Mouse (Mus musculus) myocyte (in vitro differentiated cells): ENCODE measurements around the gene Bora. TPM values are rescaled to one million over a fixed set of nuclear protein-coding genes. Genes with fewer than 3 reads are reported as not detected.

Experiments used
- H3K27me3 ChIP-seq: one replicate; pipeline ENCODE4 v1.6.1; 2011; ENCODE audit not compliant: control insufficient read depth, insufficient read depth, insufficient read length
- H3K36me3 ChIP-seq: one replicate; pipeline ENCODE4 v1.6.1; 2011; ENCODE audit not compliant: control insufficient read depth, insufficient read depth
- H3K4me2 ChIP-seq: one replicate; pipeline ENCODE4 v1.6.1; 2011; ENCODE audit warnings: low read depth, control low read depth
- H3K4me3 ChIP-seq: one replicate; pipeline ENCODE4 v1.5.1; 2011; ENCODE audit warnings: mild to moderate bottlenecking, control low read depth, moderate library complexity
- H3K79me2 ChIP-seq: one replicate; pipeline ENCODE4 v1.6.1; 2011; ENCODE audit not compliant: control insufficient read depth, insufficient read depth
- H3ac ChIP-seq: one replicate; pipeline ENCODE4 v1.6.1; 2011; ENCODE audit not compliant: control insufficient read depth, insufficient read length
- CEBPB ChIP-seq: IDR thresholded peaks from 2 replicates; pipeline ENCODE4 v1.6.1; 2011; ENCODE audit warnings: mild to moderate bottlenecking, moderate library complexity; ENCODE audit not compliant: poor library complexity, insufficient read depth, severe bottlenecking
- E2F4 ChIP-seq: IDR thresholded peaks from one replicate; pipeline ENCODE4 v1.6.1; 2011; ENCODE audit warnings: mild to moderate bottlenecking, control low read depth, moderate library complexity; ENCODE audit not compliant: insufficient read depth
- MAX ChIP-seq: IDR thresholded peaks from one replicate; pipeline ENCODE4 v1.6.1; 2011; ENCODE audit warnings: low read depth, mild to moderate bottlenecking, control low read depth
- MYOD1 ChIP-seq, 3 experiments: IDR thresholded peaks; one replicate each; pipeline ENCODE4 v1.6.1; 2011; ENCODE audit warnings: control low read depth in 2 of 3, low read depth in 2 of 3, mild to moderate bottlenecking in 2 of 3, moderate library complexity in 1 of 3; ENCODE audit not compliant: insufficient read length in 2 of 3, control insufficient read depth in 1 of 3
- MYOG ChIP-seq, 3 experiments: IDR thresholded peaks; one replicate each; pipeline ENCODE4 v1.6.1; 2011; ENCODE audit warnings: control low read depth in 2 of 3, low read depth in 2 of 3, mild to moderate bottlenecking in 2 of 3; ENCODE audit not compliant: insufficient read length in 2 of 3, control insufficient read depth in 1 of 3, insufficient read depth in 1 of 3
- POLR2A ChIP-seq: IDR thresholded peaks from one replicate; pipeline ENCODE4 v1.6.1; 2011; ENCODE audit warnings: low read depth, mild to moderate bottlenecking, control low read depth, moderate library complexity; ENCODE audit not compliant: insufficient read length
- POLR2AphosphoS2 ChIP-seq: IDR thresholded peaks from one replicate; pipeline ENCODE4 v1.6.1; 2011; ENCODE audit warnings: low read depth, control low read depth; ENCODE audit not compliant: insufficient read length
- REST ChIP-seq: IDR thresholded peaks from one replicate; pipeline ENCODE4 v1.6.1; 2011; ENCODE audit warnings: mild to moderate bottlenecking, control low read depth, moderate library complexity; ENCODE audit not compliant: insufficient read depth, insufficient read length
- SRF ChIP-seq: IDR thresholded peaks from one replicate; pipeline ENCODE4 v1.6.1; 2011; ENCODE audit warnings: low read depth; ENCODE audit not compliant: control insufficient read depth, insufficient read length
- TCF12 ChIP-seq: IDR thresholded peaks from one replicate; pipeline ENCODE4 v1.6.1; 2011; ENCODE audit warnings: mild to moderate bottlenecking, control low read depth; ENCODE audit not compliant: poor library complexity, insufficient read depth, severe bottlenecking
- TCF3 ChIP-seq: IDR thresholded peaks from one replicate; pipeline ENCODE4 v1.6.1; 2011; ENCODE audit warnings: low read depth, control low read depth; ENCODE audit not compliant: insufficient read length
- USF1 ChIP-seq: IDR thresholded peaks from one replicate; pipeline ENCODE4 v1.6.1; 2011; ENCODE audit warnings: low read depth, mild to moderate bottlenecking, control low read depth, moderate library complexity
- polyA plus RNA-seq: library from polyadenylated mRNA; unstranded; fragments of >200 nt; fragmentation: generic; extraction: Trizol; gene quantifications from one replicate; pipeline ENCODE4 v1.2.1, GENCODE M21; 2012; ENCODE audit warnings: missing spikeins

Bora gene
- polyA plus RNA-seq, 1 experiment: 4.3 TPM

DNA sequence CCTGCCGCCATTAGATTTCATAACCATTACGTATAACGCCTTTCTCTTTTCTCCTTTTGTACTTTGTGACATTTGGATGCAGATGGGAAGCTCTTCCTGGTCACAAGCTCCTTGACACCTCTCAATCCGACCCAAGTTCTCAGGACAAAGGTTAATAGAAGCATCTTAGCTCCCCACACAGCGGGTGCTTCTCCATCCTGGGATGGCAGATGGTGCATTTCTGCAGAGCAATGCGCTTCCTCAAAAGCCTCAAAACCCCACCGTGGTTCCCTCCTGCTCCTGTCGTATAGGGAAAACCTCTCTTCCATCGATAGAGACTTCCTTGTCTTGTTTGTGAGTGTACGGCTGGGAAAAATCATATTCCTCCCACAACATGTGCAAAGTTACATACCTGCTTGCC, 1.9 kb upstream of the Bora start:
- Histone ChIP-seq H3ac (no peak overlapping the region), H3K79me2 (peaks cover 86% of the 10 kb centered on the region), H3K27me3 (no peaks in the 10 kb centered on the region), H3K4me2 (peak overlapping the region; percentile 73), H3K36me3 (peaks cover 6% of the 10 kb centered on the region), H3K4me3 (peak overlapping the region; percentile 87)
- no peak for TF ChIP-seq MYOG (IDR thresholded peaks at IDR 0.05; ENCODE audit: control insufficient read depth in 1 of 3, insufficient read depth in 1 of 3, insufficient read length in 2 of 3, low read depth in 2 of 3)

DNA sequence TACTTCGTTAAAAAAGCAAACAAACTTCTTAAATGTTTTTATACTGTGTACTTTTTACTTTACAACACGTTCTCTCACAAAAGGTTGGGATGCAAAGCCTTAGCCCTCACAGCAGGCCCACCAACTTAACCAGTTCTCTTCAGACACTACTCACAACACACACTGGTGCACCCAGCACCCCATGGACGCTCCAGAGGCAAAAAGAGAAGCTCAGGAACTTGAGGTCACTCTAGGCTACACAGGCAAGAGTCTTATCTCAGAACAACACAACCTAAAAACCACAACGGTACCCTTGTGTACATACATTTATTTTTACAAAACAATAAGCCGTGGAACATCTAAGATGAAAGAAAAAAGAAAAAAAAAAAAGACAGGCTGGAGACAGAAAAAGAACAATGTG, 1.3 kb upstream of the Bora start:
- Histone ChIP-seq H3K4me3 (peak overlapping the region; percentile 87), H3K27me3 (no peaks in the 10 kb centered on the region), H3K79me2 (peaks cover 83% of the 10 kb centered on the region), H3K36me3 (peaks cover 6% of the 10 kb centered on the region), H3K4me2 (peak overlapping the region; percentile 73), H3ac (no peak overlapping the region)
- no peak for TF ChIP-seq POLR2AphosphoS2
- TF ChIP-seq POLR2A: no peak
- TF ChIP-seq MYOD1 (IDR thresholded peaks at IDR 0.05; ENCODE audit: control insufficient read depth in 1 of 3, insufficient read length in 2 of 3, low read depth in 2 of 3): no peak
- no peak for TF ChIP-seq E2F4
- TF ChIP-seq SRF: no peak

- Histone ChIP-seq H3K4me3 (peak overlapping the region; percentile 87), H3K36me3 (peaks cover 7% of the 10 kb centered on the region)
- TF ChIP-seq POLR2AphosphoS2 (peak; percentile 60), REST (no peak), POLR2A (peak; percentile 78)
Observed at GRCm38 (mm10) chr14:99045378-99046030, 518 bp upstream of the Bora start.

GRCm38 (mm10) chr14:99046782-99047181, 760 bp downstream of the Bora start:
- peaks cover 9% of the 10 kb centered on the region for H3K36me3 ChIP-seq
- peak overlapping the region; percentile 86 for H3K4me2 ChIP-seq
- H3ac ChIP-seq: peak overlapping the region; percentile 99
- no peaks in the 10 kb centered on the region for H3K27me3 ChIP-seq
- no peak for TF ChIP-seq POLR2AphosphoS2
- no peak for TF ChIP-seq SRF
- peaks cover 63% of the 10 kb centered on the region for H3K79me2 ChIP-seq
- peak overlapping the region; percentile 87 for H3K4me3 ChIP-seq

More at GRCm38 (mm10) chr14:99045378-99046030, 518 bp upstream of the Bora start:
- peak overlapping the region; percentile 73 for H3K4me2 ChIP-seq
- peaks cover 76% of the 10 kb centered on the region for H3K79me2 ChIP-seq
- H3ac ChIP-seq: peak overlapping the region; percentile 99
- H3K27me3 ChIP-seq: no peaks in the 10 kb centered on the region

GRCm38 (mm10) chr14:99058959-99059586, 13.1 kb downstream of the Bora start:
- H3K4me3 ChIP-seq: no peak overlapping the region
- no peaks in the 10 kb centered on the region for H3K27me3 ChIP-seq
- no peak for TF ChIP-seq CEBPB
- TF ChIP-seq TCF12: no peak
- TF ChIP-seq TCF3: no peak
- TF ChIP-seq REST: no peak
- TF ChIP-seq MAX: no peak
- no peak for TF ChIP-seq USF1
- no peaks in the 10 kb centered on the region for H3K79me2 ChIP-seq
- peaks cover 24% of the 10 kb centered on the region for H3K36me3 ChIP-seq
- H3K4me2 ChIP-seq: no peak overlapping the region
- no peak overlapping the region for H3ac ChIP-seq

DNA sequence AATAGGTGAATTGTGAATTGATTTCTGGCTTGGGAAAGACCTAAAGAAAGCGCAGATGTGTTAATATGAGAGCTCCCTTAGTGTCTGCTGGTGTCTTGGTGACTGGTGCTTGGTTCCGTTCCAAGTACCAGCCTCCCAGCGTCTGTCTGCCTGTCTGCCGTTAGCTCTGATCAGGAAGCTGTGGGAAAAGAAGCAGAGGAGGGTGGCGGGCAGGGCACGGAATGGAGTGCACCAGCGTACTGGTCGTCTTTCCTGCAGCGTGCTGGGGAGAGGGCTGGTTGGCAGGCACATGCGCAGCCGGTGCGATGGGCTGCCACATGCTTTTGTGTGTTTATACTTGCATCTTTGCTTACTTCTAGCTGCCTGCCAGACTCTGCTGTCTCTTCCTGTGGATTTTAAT, 14.6 kb downstream of the Bora start:
- H3K36me3 ChIP-seq: peaks cover 24% of the 10 kb centered on the region
- TF ChIP-seq MYOD1 (IDR thresholded peaks at IDR 0.05; ENCODE audit: control insufficient read depth in 1 of 3, insufficient read length in 2 of 3, low read depth in 2 of 3) (no peak), SRF (no peak)
- H3K79me2 ChIP-seq: no peaks in the 10 kb centered on the region
- H3K4me2 ChIP-seq: no peak overlapping the region
- H3K4me3 ChIP-seq: no peak overlapping the region
- no peaks in the 10 kb centered on the region for H3K27me3 ChIP-seq
- H3ac ChIP-seq: no peak overlapping the region
